Mouse (Mus musculus) megakaryocyte, adult 5-6 weeks (primary cell): ENCODE data around the gene Oxct2a. TPM values are rescaled to one million over a fixed set of nuclear protein-coding genes. Genes with fewer than 3 reads are reported as not detected.

ENCODE experiments used
- ATAC-seq: 2 replicates; pipeline ENCODE4 v1.8.0; 2016; ENCODE audit warnings: mild to moderate bottlenecking, inconsistent platforms; ENCODE audit not compliant: poor library complexity, severe bottlenecking
- total RNA-seq, 2 experiments: library from RNA; stranded (forward) in 1 of 2; stranded (reverse) in 1 of 2; fragments of 153-499, 151-499 nt in 1 of 2; fragments of 221-1000, 200-1000 nt in 1 of 2; gene quantifications; 2 replicates each; pipeline versions ENCODE4 v1.2.3 to v1.2.4; 2015 to 2017

Gene Oxct2a
- total RNA-seq, 2 experiments from 2014 or later = not detected

DNA sequence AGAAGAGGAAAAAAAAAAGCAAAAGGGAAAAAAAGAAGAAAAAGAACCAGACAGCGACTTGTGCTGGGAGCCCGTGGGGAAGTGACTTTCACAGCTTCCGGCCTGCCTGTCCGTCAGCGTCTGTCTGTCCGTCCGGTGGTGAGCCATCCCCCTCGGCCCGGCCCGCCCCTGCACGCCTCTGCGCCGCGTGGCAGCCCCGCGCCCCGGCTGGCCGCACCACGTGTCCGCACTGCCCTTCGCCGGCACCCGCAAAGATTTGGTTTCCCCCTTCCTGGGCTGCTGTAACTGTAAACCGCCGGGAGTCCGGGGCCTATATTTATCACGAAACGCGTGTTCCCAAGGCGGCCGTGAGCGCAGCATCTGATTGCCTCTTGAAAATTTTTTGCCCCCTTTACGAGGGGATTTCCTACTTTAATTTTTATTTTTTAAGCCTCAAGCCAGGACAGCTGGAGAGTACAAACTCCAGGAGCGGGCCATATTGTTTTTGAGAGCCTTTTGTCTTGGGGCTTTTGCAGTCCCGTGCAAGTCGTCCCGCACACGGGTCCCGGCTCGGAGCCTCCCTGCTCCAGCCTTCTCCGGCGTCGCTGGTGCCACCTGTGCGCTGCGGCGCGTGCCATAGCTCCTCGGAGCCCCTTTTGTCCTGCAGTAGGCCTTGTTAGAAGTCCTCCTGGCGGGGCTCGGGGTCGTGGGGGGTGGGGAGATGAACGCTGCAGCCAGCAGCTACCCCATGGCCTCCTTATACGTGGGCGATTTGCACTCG, 40.3 kb downstream of the Oxct2a start:
- ATAC-seq = peak; percentile 63

DNA sequence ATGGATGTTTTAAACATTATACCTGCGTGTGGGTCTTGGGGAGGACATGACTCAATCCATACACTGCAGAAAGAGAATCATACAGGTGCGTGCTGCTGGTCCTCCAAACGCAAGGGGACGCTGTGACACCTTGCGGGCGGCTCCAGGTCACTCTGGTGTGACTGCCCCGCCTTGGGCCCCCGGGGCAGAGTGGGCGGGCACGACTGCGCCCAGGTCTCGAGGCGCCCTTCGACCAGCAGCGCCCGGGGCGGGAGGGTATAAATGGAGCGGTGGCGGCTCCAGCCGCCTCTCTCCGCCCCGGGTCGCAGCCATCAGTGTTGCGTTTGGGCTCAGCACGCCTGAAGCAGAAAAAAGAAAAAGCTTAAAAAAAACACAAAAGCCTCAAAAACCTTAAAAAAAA, 40.9 kb downstream of the Oxct2a start:
- peak; percentile 96 for ATAC-seq

DNA sequence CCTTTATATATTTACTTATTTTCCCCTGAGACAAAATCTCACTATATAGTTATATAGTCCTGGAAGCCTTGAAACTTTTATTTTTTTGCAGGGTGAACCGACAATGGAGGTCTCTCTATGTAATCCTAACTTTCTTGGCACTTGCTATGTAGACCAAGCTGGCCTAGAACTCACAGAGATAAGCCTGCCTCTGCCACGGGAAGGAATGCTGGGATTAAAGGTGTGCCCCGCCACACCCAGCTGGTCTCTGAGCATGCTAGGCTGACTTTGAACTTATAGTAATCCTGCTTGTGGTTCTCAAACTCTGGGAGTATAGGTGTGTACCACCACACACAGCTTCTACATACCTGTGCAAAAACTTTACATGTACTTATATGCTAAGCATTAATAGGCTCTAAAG, 43.3 kb downstream of the Oxct2a start:
- no peak for ATAC-seq

Other genes starting within 250 kb of the Oxct2a start
- gene Bmp8b, start 218.5 kb downstream of the Oxct2a start, total RNA-seq (2015) = not detected in 2 replicates
- not detected in 2 replicates for gene Bmp8b, start 218.5 kb downstream of the Oxct2a start, total RNA-seq (2017)
- gene Oxct2b, start 207.4 kb downstream of the Oxct2a start, total RNA-seq (2015) = not detected in 2 replicates
- gene Oxct2b, start 207.4 kb downstream of the Oxct2a start, total RNA-seq (2017) = 0.12 TPM in 1 of 2 replicates, not detected in the other
- gene Ppie, start 183.7 kb downstream of the Oxct2a start, total RNA-seq (2015) = 20.0 and 21.0 TPM in 2 replicates
- 27.3 and 29.8 TPM in 2 replicates for gene Ppie, start 183.7 kb downstream of the Oxct2a start, total RNA-seq (2017)
- not detected in 2 replicates for gene Hpcal4, start 140.4 kb downstream of the Oxct2a start, total RNA-seq (2015)
- not detected in 2 replicates for gene Hpcal4, start 140.4 kb downstream of the Oxct2a start, total RNA-seq (2017)
- gene Nt5c1a, start 122.1 kb downstream of the Oxct2a start, total RNA-seq (2015) = not detected in 2 replicates
- gene Nt5c1a, start 122.1 kb downstream of the Oxct2a start, total RNA-seq (2017) = not detected in 2 replicates
- not detected in 2 replicates for gene Heyl, start 90.1 kb downstream of the Oxct2a start, total RNA-seq (2015)
- not detected in 2 replicates for gene Heyl, start 90.1 kb downstream of the Oxct2a start, total RNA-seq (2017)
- 29.1 and 32.3 TPM in 2 replicates for gene Pabpc4, start 61.3 kb downstream of the Oxct2a start, total RNA-seq (2015)
- 30.1 and 34.8 TPM in 2 replicates for gene Pabpc4, start 61.3 kb downstream of the Oxct2a start, total RNA-seq (2017)
- not detected in 2 replicates for gene Bmp8a, start 19.6 kb upstream of the Oxct2a start, total RNA-seq (2015)
- gene Bmp8a, start 19.6 kb upstream of the Oxct2a start, total RNA-seq (2017) = not detected in 2 replicates